Mouse (Mus musculus): ENCODE measurements around the gene Muc2. TPM values are rescaled to one million over a fixed set of nuclear protein-coding genes. Genes with fewer than 3 reads are reported as not detected.
A peak's percentile ranks its signal among the peaks of the same experiment; 100 is the strongest.
"Not testable (repeated sequence)": the region's sequence is repeated elsewhere in the genome, so short reads cannot be mapped to it uniquely, and the experiment has no call there.

The Muc2 gene
- total RNA-seq (2021) = under 1 TPM in 1 of 2 experiments, not detected in 1; 0.44 TPM
- long read RNA-seq, experiment 1 = 0 reads
- long read RNA-seq, experiment 2 = 0 reads

GRCm38 (mm10) chr7:141690040-141690439, at the start of gene Muc2:
Gene Muc2 (plus strand): TSS chr7:141690340.
- DNase-seq = no peak

- DNase-seq = no peak
These were observed 47.8 kb upstream of the Muc2 start for GRCm38 (mm10) chr7:141642375-141642774.

GRCm38 (mm10) chr7:141643160-141643559, 47.0 kb upstream of the Muc2 start:
- DNase-seq = peak; percentile 17 to 40

- no peak for DNase-seq
These were observed 43.1 kb upstream of the Muc2 start for GRCm38 (mm10) chr7:141647083-141647482.

- DNase-seq = no peak
These were observed 42.3 kb upstream of the Muc2 start for GRCm38 (mm10) chr7:141647815-141648214.

- DNase-seq = no peak
These were observed 37.9 kb upstream of the Muc2 start for GRCm38 (mm10) chr7:141652191-141652590.

- no peak for DNase-seq
These were observed 29.8 kb upstream of the Muc2 start for GRCm38 (mm10) chr7:141660346-141660745.

GRCm38 (mm10) chr7:141661481-141661880, 28.7 kb upstream of the Muc2 start:
- DNase-seq = peak; percentile 20 to 22

- no peak for DNase-seq
These were observed 27.9 kb upstream of the Muc2 start for GRCm38 (mm10) chr7:141662223-141662622.

- DNase-seq = peak; percentile 52 to 69
These were observed 23.9 kb upstream of the Muc2 start for GRCm38 (mm10) chr7:141666190-141666589.

GRCm38 (mm10) chr7:141669097-141669496, 21.0 kb upstream of the Muc2 start:
- DNase-seq = not testable (repeated sequence)

GRCm38 (mm10) chr7:141670999-141671398, 19.1 kb upstream of the Muc2 start:
- DNase-seq = peak in 1 of 2 experiments; percentile 20

- DNase-seq = no peak
These were observed 18.4 kb upstream of the Muc2 start for GRCm38 (mm10) chr7:141671626-141672291.

GRCm38 (mm10) chr7:141678922-141679321, 11.2 kb upstream of the Muc2 start:
- no peak for DNase-seq

- DNase-seq = no peak
These were observed 2.8 kb upstream of the Muc2 start for GRCm38 (mm10) chr7:141687330-141687729.

- DNase-seq = no peak
These were observed 3.6 kb downstream of the Muc2 start for GRCm38 (mm10) chr7:141693591-141694273.

GRCm38 (mm10) chr7:141694274-141694639, 4.1 kb downstream of the Muc2 start:
- no peak for DNase-seq

- DNase-seq = no peak
These were observed 6.4 kb downstream of the Muc2 start for GRCm38 (mm10) chr7:141696538-141696937.

GRCm38 (mm10) chr7:141699556-141700220, 9.5 kb downstream of the Muc2 start:
- DNase-seq = no peak

- no peak for DNase-seq
These were observed 57.4 kb downstream of the Muc2 start for GRCm38 (mm10) chr7:141747451-141748100.

GRCm38 (mm10) chr7:141752513-141752912, 62.4 kb downstream of the Muc2 start:
- DNase-seq = no peak

- DNase-seq = peak; percentile 24 to 73
These were observed 65.7 kb downstream of the Muc2 start for GRCm38 (mm10) chr7:141755831-141756230.

GRCm38 (mm10) chr7:141758291-141758690, 68.2 kb downstream of the Muc2 start:
- DNase-seq = no peak

All from heart, adult 18-20 months (tissue).